Mouse (Mus musculus) liver, embryonic 15.5 days (tissue): ENCODE results near the gene Fam43b. TPM values are rescaled to one million over a fixed set of nuclear protein-coding genes. Genes with fewer than 3 reads are reported as not detected.

Source experiments
- ATAC-seq: fragments of 200-750 bp; cut with Nextera tagmentation; 2 replicates; pipeline ENCODE4 v1.8.0; 2017; ENCODE audit warnings: moderate number of reproducible peaks, mild to moderate bottlenecking, moderate library complexity; ENCODE audit not compliant: insufficient read depth
- H3K27ac ChIP-seq: fragments of 300-500 bp; sonication (generic); replicated peaks from 2 replicates; pipeline ENCODE4 v1.5.1; 2015; ENCODE audit warnings: mild to moderate bottlenecking, inconsistent platforms
- H3K27me3 ChIP-seq: fragments of 300-500 bp; sonication (generic); 2 replicates; pipeline ENCODE4 v1.6.1; 2015; ENCODE audit warnings: mild to moderate bottlenecking, inconsistent platforms
- H3K36me3 ChIP-seq: fragments of 300-500 bp; sonication (generic); replicated peaks from 2 replicates; pipeline ENCODE4 v1.6.1; 2015; ENCODE audit warnings: moderate library complexity, mild to moderate bottlenecking, inconsistent platforms
- H3K4me1 ChIP-seq: fragments of 300-500 bp; sonication (generic); replicated peaks from 2 replicates; pipeline ENCODE4 v1.6.1; 2015; ENCODE audit warnings: inconsistent platforms
- H3K4me2 ChIP-seq: fragments of 300-500 bp; sonication (generic); 2 replicates; pipeline ENCODE4 v1.6.1; 2015; ENCODE audit warnings: moderate library complexity, mild to moderate bottlenecking, inconsistent platforms
- H3K4me3 ChIP-seq: fragments of 300-500 bp; sonication (generic); replicated peaks from 2 replicates; pipeline ENCODE4 v1.5.1; 2015; ENCODE audit warnings: mild to moderate bottlenecking, inconsistent platforms
- H3K9ac ChIP-seq: fragments of 300-500 bp; sonication (generic); 2 replicates; pipeline ENCODE4 v1.6.1; 2015; ENCODE audit warnings: moderate library complexity, mild to moderate bottlenecking, inconsistent platforms
- H3K9me3 ChIP-seq: fragments of 300-500 bp; sonication (generic); replicated peaks from 2 replicates; pipeline ENCODE4 v1.6.1; 2016; ENCODE audit warnings: inconsistent platforms
- WGBS: fragments of 180-500 bp; shearing (Covaris S2); methylation state at CpG from one replicate; pipeline ENCODE4 v1.1.7; 2015; ENCODE audit warnings: mixed read lengths; ENCODE audit not compliant: insufficient replicate concordance; 5-methylcytosine and 5-hydroxymethylcytosine counted together
- polyA plus RNA-seq: library from polyadenylated mRNA; unstranded; fragments of >200 nt; fragmentation: Nextera tagmentation; extraction: Ambion mirVana; gene quantifications from 2 replicates; pipeline ENCODE4 v1.2.1, GENCODE M21; 2015

The Fam43b gene
- polyA plus RNA-seq, 1 experiment from 2014 or later, result not detected

- Histone ChIP-seq H3K4me2 (no peak overlapping the region), H3K27ac (no peak overlapping the region), H3K9me3 (no peaks in the 10 kb centered on the region), H3K36me3 (no peaks in the 10 kb centered on the region), H3K9ac (no peak overlapping the region), H3K4me3 (no peak overlapping the region), H3K27me3 (peaks cover 14% of the 10 kb centered on the region), H3K4me1 (peaks cover 12% of the 10 kb centered on the region; the same call in 1 of the 2 replicates)
- no peak for ATAC-seq
- 45% methylated on average over 5 of the region's 5 CpGs for WGBS
These were observed 32.8 kb downstream of the Fam43b start for GRCm38 (mm10) chr4:138363511-138363910.

- H3K27ac ChIP-seq, result no peak overlapping the region
- peaks cover 8% of the 10 kb centered on the region; the same call in 1 of the 2 replicates for H3K27me3 ChIP-seq
- 66% methylated on average over 7 of the region's 7 CpGs for WGBS
- ATAC-seq, result no peak
- H3K9me3 ChIP-seq, result no peaks in the 10 kb centered on the region
- peaks cover 7% of the 10 kb centered on the region; the same call in 1 of the 2 replicates for H3K4me1 ChIP-seq
- no peaks in the 10 kb centered on the region for H3K36me3 ChIP-seq
- H3K9ac ChIP-seq, result no peak overlapping the region
- no peak overlapping the region for H3K4me3 ChIP-seq
- H3K4me2 ChIP-seq, result no peak overlapping the region
These were observed 33.4 kb downstream of the Fam43b start for GRCm38 (mm10) chr4:138362883-138363282.

- H3K9ac ChIP-seq, result no peak overlapping the region
- no peak overlapping the region for H3K4me3 ChIP-seq
- H3K27ac ChIP-seq, result no peak overlapping the region
- H3K4me2 ChIP-seq, result no peak overlapping the region
- no peak for ATAC-seq
- 29% methylated on average over 11 of the region's 11 CpGs for whole genome bisulfite sequencing
- H3K36me3 ChIP-seq, result no peaks in the 10 kb centered on the region
- no peaks in the 10 kb centered on the region for H3K27me3 ChIP-seq
- no peaks in the 10 kb centered on the region for H3K9me3 ChIP-seq
- H3K4me1 ChIP-seq, result no peaks in the 10 kb centered on the region
These were observed 34.9 kb downstream of the Fam43b start for GRCm38 (mm10) chr4:138361370-138361821.

GRCm38 (mm10) chr4:138358176-138358575, 38.2 kb downstream of the Fam43b start:
- Histone ChIP-seq H3K9me3 (no peaks in the 10 kb centered on the region), H3K36me3 (no peaks in the 10 kb centered on the region), H3K27ac (no peak overlapping the region), H3K27me3 (no peaks in the 10 kb centered on the region), H3K4me1 (no peaks in the 10 kb centered on the region), H3K4me2 (no peak overlapping the region), H3K9ac (no peak overlapping the region), H3K4me3 (no peak overlapping the region)
- no peak for ATAC-seq
- 47% methylated on average over 3 of the region's 3 CpGs for WGBS

- H3K36me3 ChIP-seq, result no peaks in the 10 kb centered on the region
- H3K9ac ChIP-seq, result no peak overlapping the region
- no peak for ATAC-seq
- H3K9me3 ChIP-seq, result no peaks in the 10 kb centered on the region
- no peak overlapping the region for H3K4me2 ChIP-seq
- no peak overlapping the region for H3K4me3 ChIP-seq
- H3K4me1 ChIP-seq, result no peaks in the 10 kb centered on the region
- H3K27ac ChIP-seq, result no peak overlapping the region
- H3K27me3 ChIP-seq, result no peaks in the 10 kb centered on the region
- WGBS, result 84% methylated on average over 12 of the region's 12 CpGs
These were observed 39.8 kb downstream of the Fam43b start for GRCm38 (mm10) chr4:138356551-138356950.

- Histone ChIP-seq H3K4me3 (no peak overlapping the region), H3K27ac (no peak overlapping the region), H3K4me2 (no peak overlapping the region), H3K4me1 (no peaks in the 10 kb centered on the region), H3K27me3 (no peaks in the 10 kb centered on the region), H3K9me3 (no peaks in the 10 kb centered on the region), H3K36me3 (no peaks in the 10 kb centered on the region), H3K9ac (no peak overlapping the region)
- 60% methylated on average over 8 of the region's 8 CpGs for WGBS
- ATAC-seq, result no peak
These were observed 40.2 kb downstream of the Fam43b start for GRCm38 (mm10) chr4:138356141-138356540.

GRCm38 (mm10) chr4:138355496-138355895, 40.8 kb downstream of the Fam43b start:
- no peaks in the 10 kb centered on the region for H3K27me3 ChIP-seq
- no peak overlapping the region for H3K27ac ChIP-seq
- WGBS, result 52% methylated on average over 2 of the region's 2 CpGs
- no peaks in the 10 kb centered on the region for H3K36me3 ChIP-seq
- ATAC-seq, result no peak
- H3K9me3 ChIP-seq, result no peaks in the 10 kb centered on the region
- no peaks in the 10 kb centered on the region for H3K4me1 ChIP-seq
- no peak overlapping the region for H3K4me3 ChIP-seq
- H3K4me2 ChIP-seq, result no peak overlapping the region
- no peak overlapping the region for H3K9ac ChIP-seq

GRCm38 (mm10) chr4:138353438-138354171, 42.7 kb downstream of the Fam43b start:
- 57% methylated on average over 10 of the region's 10 CpGs for WGBS
- H3K27me3 ChIP-seq, result no peaks in the 10 kb centered on the region
- no peaks in the 10 kb centered on the region for H3K36me3 ChIP-seq
- H3K9me3 ChIP-seq, result no peaks in the 10 kb centered on the region
- no peak overlapping the region for H3K27ac ChIP-seq
- no peak overlapping the region for H3K4me2 ChIP-seq
- H3K9ac ChIP-seq, result no peak overlapping the region
- H3K4me3 ChIP-seq, result no peak overlapping the region
- no peak for ATAC-seq
- H3K4me1 ChIP-seq, result no peaks in the 10 kb centered on the region

- Histone ChIP-seq H3K36me3 (no peaks in the 10 kb centered on the region), H3K9me3 (no peaks in the 10 kb centered on the region), H3K27me3 (no peaks in the 10 kb centered on the region), H3K4me2 (no peak overlapping the region), H3K27ac (no peak overlapping the region), H3K9ac (no peak overlapping the region), H3K4me1 (no peaks in the 10 kb centered on the region), H3K4me3 (no peak overlapping the region)
- ATAC-seq, result no peak
- 61% methylated on average over 6 of the region's 6 CpGs for whole genome bisulfite sequencing
These were observed 43.6 kb downstream of the Fam43b start for GRCm38 (mm10) chr4:138352692-138353091.

- no peak overlapping the region for H3K9ac ChIP-seq
- H3K4me2 ChIP-seq, result no peak overlapping the region
- H3K4me1 ChIP-seq, result no peaks in the 10 kb centered on the region
- WGBS, result 68% methylated on average over 5 of the region's 5 CpGs
- H3K36me3 ChIP-seq, result no peaks in the 10 kb centered on the region
- no peak overlapping the region for H3K4me3 ChIP-seq
- H3K27ac ChIP-seq, result no peak overlapping the region
- H3K9me3 ChIP-seq, result no peaks in the 10 kb centered on the region
- ATAC-seq, result no peak
- no peaks in the 10 kb centered on the region for H3K27me3 ChIP-seq
These were observed 44.5 kb downstream of the Fam43b start for GRCm38 (mm10) chr4:138351821-138352220.

GRCm38 (mm10) chr4:138348716-138349115, 47.6 kb downstream of the Fam43b start:
- H3K36me3 ChIP-seq, result no peaks in the 10 kb centered on the region
- H3K9ac ChIP-seq, result no peak overlapping the region
- H3K9me3 ChIP-seq, result no peaks in the 10 kb centered on the region
- no peak overlapping the region for H3K4me3 ChIP-seq
- no peak for ATAC-seq
- WGBS, result 51% methylated on average over 7 of the region's 7 CpGs
- no peak overlapping the region for H3K27ac ChIP-seq
- 0 out of 2 replicates have a peak, but pooled peaks cover under 1% of the 10 kb centered on the region for H3K4me1 ChIP-seq
- H3K4me2 ChIP-seq, result no peak overlapping the region
- no peaks in the 10 kb centered on the region for H3K27me3 ChIP-seq

GRCm38 (mm10) chr4:138347280-138347679, 49.0 kb downstream of the Fam43b start:
- Histone ChIP-seq H3K27me3 (no peaks in the 10 kb centered on the region), H3K4me1 (peaks cover 10% of the 10 kb centered on the region; the same call in 1 of the 2 replicates), H3K4me3 (no peak overlapping the region), H3K9ac (no peak overlapping the region), H3K27ac (no peak overlapping the region), H3K36me3 (no peaks in the 10 kb centered on the region), H3K4me2 (no peak overlapping the region), H3K9me3 (no peaks in the 10 kb centered on the region)
- 64% methylated on average over 1 of the region's 1 CpGs for WGBS
- no peak for ATAC-seq
